ENCODE assay signal across 13 mouse cellular contexts in genomic region chr3:21961091-21961490, GRCm38 (mm10).
DNase-seq lines count a peak whose midpoint lies in the region; ATAC-seq lines count a peak whose summit lies in the region.
"Had no signal": no experiment of that assay in that cellular context is flagged by ENCODE, and none has a peak within 500 bp of the region (broad histone marks: within the 10 kb centered on the region; RNA-seq: fewer than 3 reads in every experiment).

No protein-coding gene starts in this region.

- WGBS in limb, embryonic 15.5 days: 63% methylated on average over 6 of the region's 6 CpGs
- 84% methylated on average over 6 of the region's 6 CpGs for WGBS in limb, embryonic 10.5 days
- 74% methylated on average over 6 of the region's 6 CpGs for WGBS in midbrain, embryonic 14.5 days
- WGBS in neural tube, embryonic 15.5 days: 83% methylated on average over 6 of the region's 6 CpGs

- no peak overlapping the region for H3K4me2 ChIP-seq in limb, embryonic 15.5 days
- H3K4me2 ChIP-seq in midbrain, embryonic 14.5 days (ENCODE audit: low read length): no peak overlapping the region
- H3K4me2 ChIP-seq in neural tube, embryonic 15.5 days: no peak overlapping the region
- H3K4me2 ChIP-seq: limb, embryonic 13.5 days had no signal

- no peak for DNase-seq in limb, embryonic 10.5 days (ENCODE audit: low spot score)
- peak; percentile 61 for DNase-seq in A20 (ENCODE audit: low read depth, low spot score)
- DNase-seq in T-cell, adult 2 months (ENCODE audit: low spot score): peak; percentile 30
- DNase-seq in midbrain, embryonic 14.5 days: no peak
- DNase-seq in layer of hippocampus, adult 9-11 months: no peak
- DNase-seq: cerebellum, postnatal 36 days; heart, postnatal 10 days; right cerebral cortex, adult 18-20 months had no signal

- H3K27me3 ChIP-seq in limb, embryonic 15.5 days: no peaks in the 10 kb centered on the region
- H3K27me3 ChIP-seq in limb, embryonic 10.5 days (ENCODE audit: low read depth, poor library complexity, severe bottlenecking): no peaks in the 10 kb centered on the region
- no peaks in the 10 kb centered on the region for H3K27me3 ChIP-seq in midbrain, embryonic 14.5 days (ENCODE audit: control insufficient read depth, insufficient read depth, low read length)
- no peaks in the 10 kb centered on the region for H3K27me3 ChIP-seq in neural tube, embryonic 15.5 days (replicated peaks)
- H3K27me3 ChIP-seq: limb, embryonic 13.5 days had no signal

- H3K4me1 ChIP-seq in limb, embryonic 15.5 days: peaks cover 13% of the 10 kb centered on the region
- peaks cover 19% of the 10 kb centered on the region for H3K4me1 ChIP-seq in limb, embryonic 10.5 days
- no peaks in the 10 kb centered on the region for H3K4me1 ChIP-seq in midbrain, embryonic 14.5 days (ENCODE audit: control insufficient read depth, insufficient read depth, low read length)
- H3K4me1 ChIP-seq in neural tube, embryonic 15.5 days: 0 out of 2 replicates have a peak, but pooled peaks cover 5% of the 10 kb centered on the region

- H3K9ac ChIP-seq in limb, embryonic 15.5 days: no peak overlapping the region
- H3K9ac ChIP-seq in midbrain, embryonic 14.5 days (replicated peaks; ENCODE audit: low read length): no peak overlapping the region
- no peak overlapping the region for H3K9ac ChIP-seq in neural tube, embryonic 15.5 days (replicated peaks)
- H3K9ac ChIP-seq: limb, embryonic 13.5 days had no signal

- no peak overlapping the region for H3K4me3 ChIP-seq in limb, embryonic 15.5 days
- no peak overlapping the region for H3K4me3 ChIP-seq in limb, embryonic 10.5 days
- no peak overlapping the region for H3K4me3 ChIP-seq in midbrain, embryonic 14.5 days (replicated peaks; ENCODE audit: low read depth, low read length)
- no peak overlapping the region for H3K4me3 ChIP-seq in neural tube, embryonic 15.5 days (replicated peaks)
- H3K4me3 ChIP-seq: limb, embryonic 13.5 days had no signal

- H3K27ac ChIP-seq in limb, embryonic 15.5 days: 0 out of 2 replicates have a peak overlapping the region, but pooled peaks have one; percentile 11
- no peak overlapping the region for H3K27ac ChIP-seq in limb, embryonic 10.5 days
- no peak overlapping the region for H3K27ac ChIP-seq in midbrain, embryonic 14.5 days (replicated peaks; ENCODE audit: low read depth, low read length)
- H3K27ac ChIP-seq in neural tube, embryonic 15.5 days (replicated peaks): no peak overlapping the region
- H3K27ac ChIP-seq: limb, embryonic 13.5 days had no signal

- no peaks in the 10 kb centered on the region for H3K36me3 ChIP-seq in limb, embryonic 15.5 days
- no peaks in the 10 kb centered on the region for H3K36me3 ChIP-seq in limb, embryonic 10.5 days
- H3K36me3 ChIP-seq in midbrain, embryonic 14.5 days (ENCODE audit: control insufficient read depth, insufficient read depth, low read length): no peaks in the 10 kb centered on the region
- H3K36me3 ChIP-seq in neural tube, embryonic 15.5 days: no peaks in the 10 kb centered on the region
- H3K36me3 ChIP-seq: limb, embryonic 13.5 days had no signal

- no peaks in the 10 kb centered on the region for H3K9me3 ChIP-seq in limb, embryonic 15.5 days
- no peaks in the 10 kb centered on the region for H3K9me3 ChIP-seq in limb, embryonic 10.5 days (replicated peaks)
- no peaks in the 10 kb centered on the region for H3K9me3 ChIP-seq in midbrain, embryonic 14.5 days (ENCODE audit: control insufficient read depth, low read length)
- no peaks in the 10 kb centered on the region for H3K9me3 ChIP-seq in neural tube, embryonic 15.5 days (replicated peaks)
- H3K9me3 ChIP-seq: limb, embryonic 13.5 days had no signal

- ATAC-seq in limb, embryonic 15.5 days (ENCODE audit: insufficient number of reproducible peaks, low FRiP score, low TSS enrichment, low read depth): no peak
- ATAC-seq in megakaryocyte, adult 5-6 weeks (ENCODE audit: poor library complexity, severe bottlenecking): peak; percentile 56
- ATAC-seq in midbrain, embryonic 14.5 days (ENCODE audit: low FRiP score, low TSS enrichment): no peak
- no peak for ATAC-seq in neural tube, embryonic 15.5 days (ENCODE audit: low FRiP score)
- ATAC-seq: intestine, embryonic 16.5 days had no signal

Comparison
In these comparisons a context has a peak if more than half of its experiments do, and no peak if none do; other contexts are left out.
1. DNase-seq: peak in A20 (single experiment) and T-cell, adult 2 months (single experiment); none in limb, embryonic 10.5 days (single experiment), midbrain, embryonic 14.5 days (single experiment) and layer of hippocampus, adult 9-11 months (single experiment).